ENCODE assay signal across 8 mouse cellular contexts in genomic region chr17:71102571-71103551, GRCm38 (mm10).
A peak's percentile ranks its signal among the peaks of the same experiment; 100 is the strongest.
DNase-seq lines count a peak whose midpoint lies in the region; ATAC-seq and TF ChIP-seq lines count a peak whose summit lies in the region.

No protein-coding gene starts in this region.

- no peak overlapping the region for H3K4me3 ChIP-seq in forebrain, embryonic 10.5 days
- H3K4me3 ChIP-seq in forebrain, embryonic 11.5 days (ENCODE audit: low read depth, low read length) = no peak overlapping the region
- H3K4me3 ChIP-seq in heart, embryonic 11.5 days (ENCODE audit: low read depth, low read length) = no peak overlapping the region
- H3K4me3 ChIP-seq in lung, embryonic 14.5 days (ENCODE audit: low read depth, low read length) = no peak overlapping the region

- no peak for TF ChIP-seq CTCF in lung, embryonic 14.5 days (IDR thresholded peaks at IDR 0.05; ENCODE audit: low read depth)

- no peak for DNase-seq in forebrain, embryonic 10.5 days (ENCODE audit: extremely low spot score, low spot score)
- no peak for DNase-seq in forebrain, embryonic 11.5 days (ENCODE audit: low spot score)
- DNase-seq in 416B (ENCODE audit: low read depth) = peak; percentile 51
- DNase-seq in lung, embryonic 14.5 days = peak; percentile 85
- no peak for DNase-seq in testis, postnatal 10 days (ENCODE audit: low spot score)
- no peak for DNase-seq in urinary bladder, adult 2 months (ENCODE audit: low spot score)
- DNase-seq in cerebellum, adult 11-12 months = no peak

- H3K27me3 ChIP-seq in forebrain, embryonic 10.5 days (ENCODE audit: poor library complexity, severe bottlenecking) = no peaks in the 10 kb centered on the region
- no peaks in the 10 kb centered on the region for H3K27me3 ChIP-seq in forebrain, embryonic 11.5 days (ENCODE audit: control insufficient read depth, insufficient read depth, low read length)
- H3K27me3 ChIP-seq in heart, embryonic 11.5 days (ENCODE audit: control insufficient read depth, insufficient read depth, low read length) = no peaks in the 10 kb centered on the region
- no peaks in the 10 kb centered on the region for H3K27me3 ChIP-seq in lung, embryonic 14.5 days (ENCODE audit: insufficient read depth, low read length)

- peaks cover 10% of the 10 kb centered on the region for H3K4me1 ChIP-seq in forebrain, embryonic 10.5 days
- H3K4me1 ChIP-seq in forebrain, embryonic 11.5 days (replicated peaks; ENCODE audit: control insufficient read depth, insufficient read depth, low read length) = no peaks in the 10 kb centered on the region
- 0 out of 2 replicates have a peak, but pooled peaks cover 7% of the 10 kb centered on the region for H3K4me1 ChIP-seq in heart, embryonic 11.5 days (ENCODE audit: control insufficient read depth, insufficient read depth, low read length)
- H3K4me1 ChIP-seq in lung, embryonic 14.5 days (ENCODE audit: insufficient read depth) = peaks cover 10% of the 10 kb centered on the region

- H3K27ac ChIP-seq in forebrain, embryonic 10.5 days = peak overlapping the region; percentile 4; the same call in 1 of the 2 replicates
- H3K27ac ChIP-seq in forebrain, embryonic 11.5 days (ENCODE audit: low read depth, low read length) = no peak overlapping the region
- H3K27ac ChIP-seq in heart, embryonic 11.5 days (ENCODE audit: low read depth, low read length) = peak overlapping the region; percentile 63
- H3K27ac ChIP-seq in lung, embryonic 14.5 days (ENCODE audit: low read depth) = peak overlapping the region; percentile 80

- no peaks in the 10 kb centered on the region for H3K36me3 ChIP-seq in forebrain, embryonic 10.5 days (replicated peaks)
- H3K36me3 ChIP-seq in forebrain, embryonic 11.5 days (ENCODE audit: control insufficient read depth, insufficient read depth, low read length) = no peaks in the 10 kb centered on the region
- peaks cover 4% of the 10 kb centered on the region; the same call in 1 of the 2 replicates for H3K36me3 ChIP-seq in heart, embryonic 11.5 days (ENCODE audit: control insufficient read depth, insufficient read depth, low read length)
- no peaks in the 10 kb centered on the region for H3K36me3 ChIP-seq in lung, embryonic 14.5 days (ENCODE audit: insufficient read depth)

- WGBS in forebrain, embryonic 10.5 days = 68% methylated on average over 17 of the region's 17 CpGs
- WGBS in forebrain, embryonic 11.5 days = 74% methylated on average over 17 of the region's 17 CpGs
- WGBS in heart, embryonic 11.5 days (ENCODE audit: insufficient replicate concordance) = 35% methylated on average over 17 of the region's 17 CpGs
- 20% methylated on average over 17 of the region's 17 CpGs for WGBS in lung, embryonic 14.5 days

- H3K4me2 ChIP-seq in forebrain, embryonic 11.5 days (ENCODE audit: low read depth, low read length, severe bottlenecking) = no peak overlapping the region
- no peak overlapping the region for H3K4me2 ChIP-seq in heart, embryonic 11.5 days
- no peak overlapping the region for H3K4me2 ChIP-seq in lung, embryonic 14.5 days

- H3K9me3 ChIP-seq in forebrain, embryonic 10.5 days = no peaks in the 10 kb centered on the region
- no peaks in the 10 kb centered on the region for H3K9me3 ChIP-seq in forebrain, embryonic 11.5 days (ENCODE audit: control insufficient read depth, low read length)
- no peaks in the 10 kb centered on the region for H3K9me3 ChIP-seq in heart, embryonic 11.5 days (replicated peaks; ENCODE audit: control insufficient read depth, low read length)
- H3K9me3 ChIP-seq in lung, embryonic 14.5 days (ENCODE audit: low read depth, low read length) = no peaks in the 10 kb centered on the region

- H3K9ac ChIP-seq in forebrain, embryonic 11.5 days (ENCODE audit: low read length) = no peak overlapping the region
- no peak overlapping the region for H3K9ac ChIP-seq in heart, embryonic 11.5 days (ENCODE audit: low read depth, low read length)
- peak overlapping the region; percentile 11; the same call in 1 of the 2 replicates for H3K9ac ChIP-seq in lung, embryonic 14.5 days

- no peak for ATAC-seq in forebrain, embryonic 11.5 days (replicated peaks; ENCODE audit: low FRiP score)
- peak; percentile 16; the same call in 1 of the 2 replicates for ATAC-seq in heart, embryonic 11.5 days (replicated peaks; ENCODE audit: insufficient number of reproducible peaks, low FRiP score, low TSS enrichment)
- ATAC-seq in lung, embryonic 14.5 days (ENCODE audit: insufficient read depth) = peak; percentile 79

Comparison
In these comparisons a context has a peak if more than half of its experiments do, and no peak if none do; other contexts are left out.
1. DNase-seq: peak in 416B (single experiment) and lung, embryonic 14.5 days (single experiment); none in forebrain, embryonic 10.5 days (single experiment), forebrain, embryonic 11.5 days (single experiment), testis, postnatal 10 days (single experiment), urinary bladder, adult 2 months (single experiment) and cerebellum, adult 11-12 months (single experiment).